Mouse (Mus musculus) intestine, postnatal 0 days (tissue): Measurements from ENCODE around the gene Cela1. TPM values are rescaled to one million over a fixed set of nuclear protein-coding genes. Genes with fewer than 3 reads are reported as not detected.

Source experiments
- ATAC-seq: fragments of 200-750 bp; cut with Nextera tagmentation; 2 replicates; pipeline ENCODE4 v1.8.0; 2017; ENCODE audit warnings: mild to moderate bottlenecking, moderate TSS enrichment, moderate library complexity
- H3K27ac ChIP-seq: fragments of 300-500 bp; sonication (generic); 2 replicates; pipeline ENCODE4 v1.5.1; 2014; ENCODE audit warnings: mild to moderate bottlenecking, low read depth, low read length, moderate library complexity
- H3K27me3 ChIP-seq: fragments of 300-500 bp; sonication (generic); replicated peaks from 2 replicates; pipeline ENCODE4 v1.6.1; 2014; ENCODE audit warnings: low read length, mixed read lengths; ENCODE audit not compliant: control insufficient read depth, insufficient read depth
- H3K36me3 ChIP-seq: fragments of 300-500 bp; sonication (generic); 2 replicates; pipeline ENCODE4 v1.6.1; 2014; ENCODE audit warnings: mild to moderate bottlenecking, moderate library complexity; ENCODE audit not compliant: control insufficient read depth, insufficient read depth
- H3K4me1 ChIP-seq: fragments of 300-500 bp; sonication (generic); replicated peaks from 2 replicates; pipeline ENCODE4 v1.6.1; 2014; ENCODE audit warnings: antibody characterized with exemption, low read length, mixed read lengths; ENCODE audit not compliant: control insufficient read depth, insufficient read depth
- H3K4me2 ChIP-seq: fragments of 300-500 bp; sonication (generic); replicated peaks from 2 replicates; pipeline ENCODE4 v1.6.1; 2014; ENCODE audit warnings: low read depth, mild to moderate bottlenecking, moderate library complexity
- H3K4me3 ChIP-seq: fragments of 300-500 bp; sonication (generic); 2 replicates; pipeline ENCODE4 v1.5.1; 2014; ENCODE audit warnings: low read depth, low read length
- H3K9ac ChIP-seq: fragments of 300-500 bp; sonication (generic); 2 replicates; pipeline ENCODE4 v1.6.1; 2014; ENCODE audit warnings: mild to moderate bottlenecking, low read depth, low read length
- H3K9me3 ChIP-seq: fragments of 300-500 bp; sonication (generic); 2 replicates; pipeline ENCODE4 v1.6.1; 2016; ENCODE audit warnings: mixed run types; ENCODE audit not compliant: control insufficient read depth
- CTCF ChIP-seq: sonication (generic); IDR thresholded peaks from 2 replicates; pipeline ENCODE4 v1.5.1; 2016; ENCODE audit warnings: low read depth, mild to moderate bottlenecking, control low read depth, antibody characterized with exemption, moderate library complexity
- WGBS: fragments of 180-500 bp; shearing (Covaris S2); extraction: QIAGEN DNeasy Blood & Tissue Kit; methylation state at CpG from one replicate; pipeline ENCODE4 v1.1.7; 2014; 5-methylcytosine and 5-hydroxymethylcytosine counted together
- polyA plus RNA-seq: library from polyadenylated mRNA; unstranded; fragments of >200 nt; fragmentation: Nextera tagmentation; extraction: Ambion mirVana; gene quantifications from 2 replicates; pipeline ENCODE4 v1.2.1, GENCODE M21; 2015

Gene Cela1
- polyA plus RNA-seq, 1 experiment from 2014 or later: 37.2 TPM

GRCm38 (mm10) chr15:100660805-100661204, 26.9 kb downstream of the Cela1 start:
- Histone ChIP-seq H3K36me3 (no peaks in the 10 kb centered on the region), H3K9me3 (no peaks in the 10 kb centered on the region), H3K27ac (no peak overlapping the region), H3K4me1 (no peaks in the 10 kb centered on the region), H3K4me2 (no peak overlapping the region), H3K4me3 (no peak overlapping the region), H3K27me3 (no peaks in the 10 kb centered on the region), H3K9ac (no peak overlapping the region)
- 88% methylated on average over 5 of the region's 5 CpGs for WGBS
- ATAC-seq: no peak
- TF ChIP-seq CTCF: no peak

GRCm38 (mm10) chr15:100660306-100660705, 27.4 kb downstream of the Cela1 start:
- Histone ChIP-seq H3K27me3 (no peaks in the 10 kb centered on the region), H3K27ac (no peak overlapping the region), H3K9ac (no peak overlapping the region), H3K4me3 (no peak overlapping the region), H3K36me3 (no peaks in the 10 kb centered on the region), H3K9me3 (no peaks in the 10 kb centered on the region), H3K4me1 (no peaks in the 10 kb centered on the region), H3K4me2 (no peak overlapping the region)
- no peak for TF ChIP-seq CTCF
- WGBS: 77% methylated on average over 9 of the region's 9 CpGs
- ATAC-seq: no peak

- Histone ChIP-seq H3K27me3 (no peaks in the 10 kb centered on the region), H3K9ac (no peak overlapping the region), H3K36me3 (no peaks in the 10 kb centered on the region), H3K4me1 (no peaks in the 10 kb centered on the region), H3K4me2 (no peak overlapping the region), H3K4me3 (no peak overlapping the region), H3K27ac (no peak overlapping the region), H3K9me3 (no peaks in the 10 kb centered on the region)
- 84% methylated on average over 5 of the region's 5 CpGs for WGBS
- no peak for ATAC-seq
- TF ChIP-seq CTCF: no peak
Measured at GRCm38 (mm10) chr15:100655201-100655600, 32.5 kb downstream of the Cela1 start.

DNA sequence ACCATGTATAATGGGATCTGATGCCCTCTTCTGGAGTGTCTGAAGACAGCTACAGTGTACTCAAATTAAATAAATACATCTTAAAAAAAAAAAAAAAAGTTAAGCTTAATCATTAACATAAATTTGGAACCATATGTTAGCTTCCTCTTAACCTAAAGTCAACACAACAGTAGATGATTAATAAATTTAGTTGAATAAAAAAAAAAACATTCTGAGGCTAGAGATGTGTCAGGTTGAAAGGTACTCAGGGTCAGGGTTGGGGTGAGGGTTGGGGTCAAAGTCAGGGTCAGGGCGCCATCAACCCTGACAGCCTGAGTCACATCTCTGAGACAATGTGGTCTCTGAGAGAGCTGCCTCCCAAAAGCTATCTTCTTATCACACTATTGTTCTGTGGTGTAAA, 33.5 kb downstream of the Cela1 start:
- peak; percentile 14; the same call in 1 of the 2 replicates for TF ChIP-seq CTCF
- ATAC-seq: no peak
- no peaks in the 10 kb centered on the region for H3K27me3 ChIP-seq
- no peaks in the 10 kb centered on the region for H3K9me3 ChIP-seq
- H3K27ac ChIP-seq: no peak overlapping the region
- H3K9ac ChIP-seq: no peak overlapping the region
- H3K36me3 ChIP-seq: no peaks in the 10 kb centered on the region
- WGBS: 82% methylated on average over 1 of the region's 1 CpGs
- no peak overlapping the region for H3K4me2 ChIP-seq
- H3K4me1 ChIP-seq: no peaks in the 10 kb centered on the region
- no peak overlapping the region for H3K4me3 ChIP-seq

DNA sequence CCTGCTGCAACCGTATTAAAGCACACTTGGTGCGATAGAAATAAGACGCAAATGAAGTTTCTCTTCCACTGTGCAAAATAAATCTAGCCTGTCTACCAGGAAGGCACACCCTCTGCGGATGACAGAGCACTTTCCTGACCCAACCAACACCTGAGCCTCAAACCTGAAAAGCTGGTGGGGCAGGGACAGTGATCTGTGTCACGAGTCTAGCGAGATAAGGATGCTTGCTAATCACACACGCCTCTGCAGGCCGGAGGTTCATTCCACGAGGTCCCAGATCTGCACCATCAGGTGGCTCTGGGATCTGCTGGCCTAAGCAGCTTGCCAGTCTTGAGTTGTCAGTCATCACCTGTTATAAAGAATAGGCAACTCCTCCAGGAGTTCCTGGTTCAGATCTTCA, 36.1 kb downstream of the Cela1 start:
- Histone ChIP-seq H3K9ac (no peak overlapping the region), H3K4me3 (no peak overlapping the region), H3K4me2 (no peak overlapping the region), H3K27ac (peak overlapping the region; percentile 65), H3K36me3 (no peaks in the 10 kb centered on the region), H3K9me3 (no peaks in the 10 kb centered on the region), H3K4me1 (no peaks in the 10 kb centered on the region), H3K27me3 (no peaks in the 10 kb centered on the region)
- ATAC-seq: peak; percentile 94
- TF ChIP-seq CTCF: peak; percentile 25; the same call in 1 of the 2 replicates
- 45% methylated on average over 9 of the region's 9 CpGs for WGBS

GRCm38 (mm10) chr15:100650111-100650510, 37.6 kb downstream of the Cela1 start:
- Histone ChIP-seq H3K9ac (no peak overlapping the region), H3K27ac (no peak overlapping the region), H3K27me3 (no peaks in the 10 kb centered on the region), H3K4me1 (no peaks in the 10 kb centered on the region), H3K36me3 (no peaks in the 10 kb centered on the region; the same call in 1 of the 2 replicates), H3K4me3 (no peak overlapping the region), H3K4me2 (no peak overlapping the region), H3K9me3 (no peaks in the 10 kb centered on the region)
- 84% methylated on average over 10 of the region's 10 CpGs for WGBS
- no peak for ATAC-seq
- TF ChIP-seq CTCF: no peak

DNA sequence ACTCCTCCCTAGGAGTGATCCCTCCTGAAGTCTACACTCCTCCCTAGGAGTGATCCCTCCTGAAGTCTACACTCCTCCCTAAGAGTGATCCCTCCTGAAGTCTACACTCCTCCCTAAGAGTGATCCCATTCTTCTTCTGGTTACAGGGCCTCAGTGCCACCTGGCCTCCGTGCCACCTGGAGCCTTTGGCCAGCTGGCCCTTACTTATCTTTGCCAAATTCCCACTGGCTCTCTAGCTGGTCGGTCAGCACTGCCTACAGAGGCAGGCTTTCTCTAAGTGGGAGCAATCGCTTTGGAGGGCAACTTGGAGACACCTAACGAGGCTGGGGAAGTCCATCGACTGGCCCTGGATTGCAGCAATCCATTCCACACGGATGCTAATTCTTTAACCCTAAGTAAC, 41.6 kb downstream of the Cela1 start:
- no peak for TF ChIP-seq CTCF
- no peak overlapping the region for H3K9ac ChIP-seq
- H3K4me3 ChIP-seq: no peak overlapping the region
- H3K4me2 ChIP-seq: no peak overlapping the region
- no peaks in the 10 kb centered on the region; the same call in 1 of the 2 replicates for H3K36me3 ChIP-seq
- no peaks in the 10 kb centered on the region for H3K9me3 ChIP-seq
- H3K4me1 ChIP-seq: no peaks in the 10 kb centered on the region
- no peak for ATAC-seq
- 75% methylated on average over 6 of the region's 6 CpGs for WGBS
- H3K27ac ChIP-seq: no peak overlapping the region
- no peaks in the 10 kb centered on the region for H3K27me3 ChIP-seq
